ENCODE assay signal across 28 mouse cellular contexts in genomic region chr13:106027913-106028312, GRCm38 (mm10).
DNase-seq lines count a peak whose midpoint lies in the region; ATAC-seq and TF ChIP-seq lines count a peak whose summit lies in the region.
"Had no signal": no experiment of that assay in that cellular context is flagged by ENCODE, and none has a peak within 500 bp of the region (broad histone marks: within the 10 kb centered on the region; RNA-seq: fewer than 3 reads in every experiment).

No protein-coding gene starts in this region.

- no peaks in the 10 kb centered on the region for H3K9me3 ChIP-seq in hindbrain, embryonic 16.5 days (ENCODE audit: control insufficient read depth, low read length)
- no peaks in the 10 kb centered on the region for H3K9me3 ChIP-seq in hindbrain, embryonic 11.5 days (ENCODE audit: control insufficient read depth, low read length)
- H3K9me3 ChIP-seq in kidney, postnatal 0 days (replicated peaks; ENCODE audit: low read length), result no peaks in the 10 kb centered on the region
- H3K9me3 ChIP-seq: embryonic facial prominence, embryonic 10.5 days; embryonic facial prominence, embryonic 13.5 days; forebrain, embryonic 12.5 days; forebrain, embryonic 15.5 days; heart, embryonic 12.5 days; heart, embryonic 15.5 days; hindbrain, embryonic 10.5 days had no signal

- ATAC-seq in hindbrain, embryonic 16.5 days, result 0 out of 2 replicates have a peak, but pooled peaks have one; percentile 37
- ATAC-seq in hindbrain, embryonic 11.5 days (ENCODE audit: low FRiP score), result no peak
- ATAC-seq in kidney, postnatal 0 days (replicated peaks; ENCODE audit: low FRiP score, low read depth), result no peak
- ATAC-seq in CD4-positive, CD25-positive, alpha-beta regulatory T cell, adult 4 months, result no peak
- ATAC-seq: forebrain, embryonic 15.5 days; hindbrain, postnatal 0 days; inflammation-experienced regulatory T-cells, adult 6 months had no signal

- no peak for TF ChIP-seq CTCF in kidney, postnatal 0 days (IDR thresholded peaks at IDR 0.05; ENCODE audit: low read depth)
- TF ChIP-seq CTCF in bone marrow macrophage, adult 2 months (IDR thresholded peaks at IDR 0.05; ENCODE audit: low read depth, low read length), result no peak

- no peak overlapping the region for H3K27ac ChIP-seq in hindbrain, embryonic 16.5 days (ENCODE audit: low read depth, low read length)
- H3K27ac ChIP-seq in hindbrain, embryonic 11.5 days (ENCODE audit: low read depth, low read length), result no peak overlapping the region
- H3K27ac ChIP-seq in kidney, postnatal 0 days, result no peak overlapping the region
- H3K27ac ChIP-seq in bone marrow macrophage, adult 2 months (ENCODE audit: insufficient read depth, low read depth, low read length), result peak overlapping the region; percentile 25; the same call in 1 of the 2 replicates
- H3K27ac ChIP-seq: embryonic facial prominence, embryonic 10.5 days; embryonic facial prominence, embryonic 13.5 days; forebrain, embryonic 12.5 days; forebrain, embryonic 15.5 days; heart, embryonic 15.5 days; hindbrain, embryonic 10.5 days; hindbrain, postnatal 0 days had no signal

- H3K9ac ChIP-seq in hindbrain, embryonic 16.5 days (ENCODE audit: low read depth, low read length), result no peak overlapping the region
- H3K9ac ChIP-seq in hindbrain, embryonic 11.5 days (ENCODE audit: low read depth, low read length), result no peak overlapping the region
- no peak overlapping the region for H3K9ac ChIP-seq in kidney, postnatal 0 days (ENCODE audit: low read depth, low read length)
- H3K9ac ChIP-seq: embryonic facial prominence, embryonic 13.5 days; forebrain, embryonic 12.5 days; forebrain, embryonic 15.5 days; heart, embryonic 12.5 days; heart, embryonic 15.5 days had no signal

- no peaks in the 10 kb centered on the region for H3K36me3 ChIP-seq in hindbrain, embryonic 16.5 days (ENCODE audit: control insufficient read depth, insufficient read depth, low read length)
- H3K36me3 ChIP-seq in hindbrain, embryonic 11.5 days (ENCODE audit: control insufficient read depth, insufficient read depth, low read length), result no peaks in the 10 kb centered on the region
- H3K36me3 ChIP-seq in kidney, postnatal 0 days (ENCODE audit: insufficient read depth, low read length), result no peaks in the 10 kb centered on the region
- H3K36me3 ChIP-seq: embryonic facial prominence, embryonic 10.5 days; embryonic facial prominence, embryonic 13.5 days; forebrain, embryonic 12.5 days; forebrain, embryonic 15.5 days; heart, embryonic 12.5 days; heart, embryonic 15.5 days; hindbrain, embryonic 10.5 days had no signal

- no peak overlapping the region for H3K4me2 ChIP-seq in hindbrain, embryonic 16.5 days (ENCODE audit: low read length)
- H3K4me2 ChIP-seq in hindbrain, embryonic 11.5 days (replicated peaks; ENCODE audit: low read depth, low read length), result no peak overlapping the region
- no peak overlapping the region for H3K4me2 ChIP-seq in kidney, postnatal 0 days (ENCODE audit: low read length)
- H3K4me2 ChIP-seq: embryonic facial prominence, embryonic 13.5 days; forebrain, embryonic 12.5 days; forebrain, embryonic 15.5 days; heart, embryonic 12.5 days; heart, embryonic 15.5 days had no signal

- no peaks in the 10 kb centered on the region for H3K27me3 ChIP-seq in hindbrain, embryonic 16.5 days (replicated peaks; ENCODE audit: control insufficient read depth, insufficient read depth, low read length)
- H3K27me3 ChIP-seq in hindbrain, embryonic 11.5 days (ENCODE audit: control insufficient read depth, insufficient read depth, low read length), result no peaks in the 10 kb centered on the region
- no peaks in the 10 kb centered on the region for H3K27me3 ChIP-seq in kidney, postnatal 0 days (ENCODE audit: insufficient read depth, low read length)
- H3K27me3 ChIP-seq: embryonic facial prominence, embryonic 13.5 days; forebrain, embryonic 12.5 days; forebrain, embryonic 15.5 days; heart, embryonic 12.5 days; heart, embryonic 15.5 days had no signal

- no peak overlapping the region for H3K4me3 ChIP-seq in hindbrain, embryonic 16.5 days (ENCODE audit: low read length)
- H3K4me3 ChIP-seq in hindbrain, embryonic 11.5 days (ENCODE audit: low read depth, low read length), result no peak overlapping the region
- H3K4me3 ChIP-seq in kidney, postnatal 0 days (replicated peaks; ENCODE audit: low read depth, low read length), result no peak overlapping the region
- no peak overlapping the region for H3K4me3 ChIP-seq in bone marrow macrophage, adult 2 months (ENCODE audit: insufficient read depth, low read length)
- H3K4me3 ChIP-seq: embryonic facial prominence, embryonic 10.5 days; embryonic facial prominence, embryonic 13.5 days; erythroblast, embryonic 14.5 days; forebrain, embryonic 12.5 days; forebrain, embryonic 15.5 days; heart, embryonic 12.5 days; heart, embryonic 15.5 days; hindbrain, embryonic 10.5 days had no signal

- no peaks in the 10 kb centered on the region for H3K4me1 ChIP-seq in hindbrain, embryonic 16.5 days (ENCODE audit: control insufficient read depth, insufficient read depth, low read depth, low read length)
- H3K4me1 ChIP-seq in hindbrain, embryonic 11.5 days (replicated peaks; ENCODE audit: control insufficient read depth, insufficient read depth, low read length), result no peaks in the 10 kb centered on the region
- no peaks in the 10 kb centered on the region for H3K4me1 ChIP-seq in kidney, postnatal 0 days (replicated peaks; ENCODE audit: insufficient read depth, low read length)
- H3K4me1 ChIP-seq in bone marrow macrophage, adult 2 months (ENCODE audit: control insufficient read depth, insufficient read depth, low read length), result peaks cover 7% of the 10 kb centered on the region
- H3K4me1 ChIP-seq: embryonic facial prominence, embryonic 10.5 days; embryonic facial prominence, embryonic 13.5 days; forebrain, embryonic 12.5 days; forebrain, embryonic 15.5 days; heart, embryonic 12.5 days; heart, embryonic 15.5 days; hindbrain, embryonic 10.5 days had no signal

- DNase-seq in hindbrain, embryonic 11.5 days (ENCODE audit: low spot score), result no peak
- DNase-seq in kidney, postnatal 0 days (ENCODE audit: low spot score), result peak; percentile 12
- no peak for DNase-seq in kidney, adult 11 months
- DNase-seq: adrenal gland, adult 2 months; adrenal gland, postnatal 14 days; B cell, adult 2 months; cerebellum, adult 11-12 months; cerebellum, adult 8-10 months; cerebellum, postnatal 10 days; cerebellum, postnatal 36 days; embryo, embryonic 11 days; gastrocnemius, postnatal 25 days; heart, adult 18-20 months; heart, postnatal 10 days; heart, postnatal 36 days had no signal

- TF ChIP-seq POLR2A in bone marrow macrophage, adult 2 months (IDR thresholded peaks at IDR 0.05; ENCODE audit: borderline replicate concordance, low read depth, low read length), result no peak

- 70% methylated on average over 2 of the region's 2 CpGs for WGBS in hindbrain, embryonic 16.5 days
- WGBS in hindbrain, embryonic 11.5 days, result 74% methylated on average over 2 of the region's 2 CpGs
- 23% methylated on average over 2 of the region's 2 CpGs for WGBS in kidney, postnatal 0 days
